Mouse (Mus musculus) kidney, adult 18-20 months (tissue): ENCODE results near the gene Eefsec.

Source experiments
- DNase-seq: peaks from one replicate; pipeline ENCODE4 v3.0.0; 2021

Eefsec gene

GRCm38 (mm10) chr6:88255435-88255834 lies 190.9 kb downstream of the Eefsec start:
- DNase-seq: no peak

- DNase-seq: no peak
Measured at GRCm38 (mm10) chr6:88254082-88254481, 192.3 kb downstream of the Eefsec start.

GRCm38 (mm10) chr6:88251798-88252478 lies 194.4 kb downstream of the Eefsec start:
- DNase-seq: no peak

GRCm38 (mm10) chr6:88251396-88251795 lies 194.9 kb downstream of the Eefsec start:
- DNase-seq: no peak

- no peak for DNase-seq
Measured at GRCm38 (mm10) chr6:88249231-88249630, 197.1 kb downstream of the Eefsec start.

GRCm38 (mm10) chr6:88242604-88243003 lies 203.7 kb downstream of the Eefsec start:
- peak; percentile 78 for DNase-seq

- DNase-seq: no peak
Measured at GRCm38 (mm10) chr6:88236513-88236912, 209.8 kb downstream of the Eefsec start.

GRCm38 (mm10) chr6:88235983-88236382 lies 210.4 kb downstream of the Eefsec start:
- DNase-seq: no peak

GRCm38 (mm10) chr6:88235461-88235860 lies 210.9 kb downstream of the Eefsec start:
- no peak for DNase-seq

- peak; percentile 49 for DNase-seq
Measured at GRCm38 (mm10) chr6:88233996-88234395, 212.3 kb downstream of the Eefsec start.

- DNase-seq: no peak
Measured at GRCm38 (mm10) chr6:88232221-88232620, 214.1 kb downstream of the Eefsec start.

GRCm38 (mm10) chr6:88231821-88232220 lies 214.5 kb downstream of the Eefsec start:
- DNase-seq: no peak

- DNase-seq: no peak
Measured at GRCm38 (mm10) chr6:88229221-88229620, 217.1 kb downstream of the Eefsec start.

GRCm38 (mm10) chr6:88227537-88227936 lies 218.8 kb downstream of the Eefsec start:
- DNase-seq: no peak

- no peak for DNase-seq
Measured at GRCm38 (mm10) chr6:88226570-88226994, 219.8 kb downstream of the Eefsec start.

GRCm38 (mm10) chr6:88221968-88222367 lies 224.4 kb downstream of the Eefsec start, which contains the start of gene Dnajb8:
Gene Dnajb8 (plus strand): TSS chr6:88222268.
- DNase-seq: no peak

- DNase-seq: no peak
Measured at GRCm38 (mm10) chr6:88219094-88219493, 227.2 kb downstream of the Eefsec start.

- no peak for DNase-seq
Measured at GRCm38 (mm10) chr6:88216199-88216598, 230.1 kb downstream of the Eefsec start.

GRCm38 (mm10) chr6:88215797-88216196 lies 230.5 kb downstream of the Eefsec start:
- no peak for DNase-seq

- DNase-seq: no peak
Measured at GRCm38 (mm10) chr6:88210182-88210581, 236.2 kb downstream of the Eefsec start.

- no peak for DNase-seq
Measured at GRCm38 (mm10) chr6:88209453-88209852, 236.9 kb downstream of the Eefsec start.

GRCm38 (mm10) chr6:88208321-88208720 lies 238.0 kb downstream of the Eefsec start:
- no peak for DNase-seq

- DNase-seq: no peak
Measured at GRCm38 (mm10) chr6:88207403-88208033, 238.8 kb downstream of the Eefsec start.
